Mouse (Mus musculus): Measurements from ENCODE around the gene Tenm2. TPM values are rescaled to one million over a fixed set of nuclear protein-coding genes. Genes with fewer than 3 reads are reported as not detected.

The Tenm2 gene
- polyA plus RNA-seq, 1 experiment from 2014 or later: 0.12 TPM

- no peak overlapping the region for H3K9ac ChIP-seq (ENCODE audit: low read depth, low read length)
- no peak overlapping the region for H3K4me2 ChIP-seq (replicated peaks; ENCODE audit: low read depth)
- H3K9me3 ChIP-seq (ENCODE audit: control insufficient read depth): no peaks in the 10 kb centered on the region
- 75% methylated on average over 4 of the region's 4 CpGs for WGBS
- H3K4me1 ChIP-seq (replicated peaks; ENCODE audit: control insufficient read depth, insufficient read depth, low read length): no peaks in the 10 kb centered on the region
- ATAC-seq: no peak
- H3K27me3 ChIP-seq (replicated peaks; ENCODE audit: control insufficient read depth, insufficient read depth, low read length): no peaks in the 10 kb centered on the region
- H3K36me3 ChIP-seq (ENCODE audit: control insufficient read depth, insufficient read depth): no peaks in the 10 kb centered on the region
- no peak for TF ChIP-seq CTCF (IDR thresholded peaks at IDR 0.05; ENCODE audit: low read depth)
- H3K27ac ChIP-seq (ENCODE audit: low read depth, low read length): no peak overlapping the region
- no peak overlapping the region for H3K4me3 ChIP-seq (ENCODE audit: low read depth, low read length)
Measured at GRCm38 (mm10) chr11:36527509-36527908, 708.3 kb downstream of the Tenm2 start.

GRCm38 (mm10) chr11:36526381-36526780 lies 709.4 kb downstream of the Tenm2 start:
- no peak overlapping the region for H3K4me3 ChIP-seq (ENCODE audit: low read depth, low read length)
- H3K4me1 ChIP-seq (replicated peaks; ENCODE audit: control insufficient read depth, insufficient read depth, low read length): no peaks in the 10 kb centered on the region
- H3K36me3 ChIP-seq (ENCODE audit: control insufficient read depth, insufficient read depth): no peaks in the 10 kb centered on the region
- no peaks in the 10 kb centered on the region for H3K27me3 ChIP-seq (replicated peaks; ENCODE audit: control insufficient read depth, insufficient read depth, low read length)
- H3K27ac ChIP-seq (ENCODE audit: low read depth, low read length): no peak overlapping the region
- H3K9me3 ChIP-seq (ENCODE audit: control insufficient read depth): no peaks in the 10 kb centered on the region
- 15% methylated on average over 8 of the region's 8 CpGs for WGBS
- TF ChIP-seq CTCF (IDR thresholded peaks at IDR 0.05; ENCODE audit: low read depth): peak; percentile 88
- H3K4me2 ChIP-seq (replicated peaks; ENCODE audit: low read depth): no peak overlapping the region
- no peak for ATAC-seq
- no peak overlapping the region for H3K9ac ChIP-seq (ENCODE audit: low read depth, low read length)

GRCm38 (mm10) chr11:36512468-36512867 lies 723.3 kb downstream of the Tenm2 start:
- H3K27ac ChIP-seq (ENCODE audit: low read depth, low read length): no peak overlapping the region
- 58% methylated on average over 7 of the region's 7 CpGs for WGBS
- no peaks in the 10 kb centered on the region for H3K9me3 ChIP-seq (ENCODE audit: control insufficient read depth)
- H3K36me3 ChIP-seq (ENCODE audit: control insufficient read depth, insufficient read depth): no peaks in the 10 kb centered on the region
- H3K4me2 ChIP-seq (replicated peaks; ENCODE audit: low read depth): no peak overlapping the region
- no peak for ATAC-seq
- no peak overlapping the region for H3K4me3 ChIP-seq (ENCODE audit: low read depth, low read length)
- no peak for TF ChIP-seq CTCF (IDR thresholded peaks at IDR 0.05; ENCODE audit: low read depth)
- no peaks in the 10 kb centered on the region for H3K4me1 ChIP-seq (replicated peaks; ENCODE audit: control insufficient read depth, insufficient read depth, low read length)
- H3K9ac ChIP-seq (ENCODE audit: low read depth, low read length): no peak overlapping the region
- H3K27me3 ChIP-seq (replicated peaks; ENCODE audit: control insufficient read depth, insufficient read depth, low read length): no peaks in the 10 kb centered on the region

- Histone ChIP-seq H3K36me3 (ENCODE audit: control insufficient read depth, insufficient read depth) (no peaks in the 10 kb centered on the region), H3K4me2 (replicated peaks; ENCODE audit: low read depth) (no peak overlapping the region), H3K4me3 (ENCODE audit: low read depth, low read length) (no peak overlapping the region), H3K4me1 (replicated peaks; ENCODE audit: control insufficient read depth, insufficient read depth, low read length) (no peaks in the 10 kb centered on the region), H3K9ac (ENCODE audit: low read depth, low read length) (no peak overlapping the region), H3K27ac (ENCODE audit: low read depth, low read length) (no peak overlapping the region), H3K9me3 (ENCODE audit: control insufficient read depth) (no peaks in the 10 kb centered on the region), H3K27me3 (replicated peaks; ENCODE audit: control insufficient read depth, insufficient read depth, low read length) (no peaks in the 10 kb centered on the region)
- TF ChIP-seq CTCF (IDR thresholded peaks at IDR 0.05; ENCODE audit: low read depth): no peak
- 65% methylated on average over 7 of the region's 7 CpGs for WGBS
- ATAC-seq: no peak
Measured at GRCm38 (mm10) chr11:36508312-36508711, 727.5 kb downstream of the Tenm2 start.

- no peak overlapping the region for H3K27ac ChIP-seq (ENCODE audit: low read depth, low read length)
- 68% methylated on average over 9 of the region's 9 CpGs for WGBS
- H3K36me3 ChIP-seq (ENCODE audit: control insufficient read depth, insufficient read depth): no peaks in the 10 kb centered on the region
- no peaks in the 10 kb centered on the region for H3K4me1 ChIP-seq (replicated peaks; ENCODE audit: control insufficient read depth, insufficient read depth, low read length)
- TF ChIP-seq CTCF (IDR thresholded peaks at IDR 0.05; ENCODE audit: low read depth): no peak
- no peak overlapping the region for H3K4me2 ChIP-seq (replicated peaks; ENCODE audit: low read depth)
- no peaks in the 10 kb centered on the region for H3K27me3 ChIP-seq (replicated peaks; ENCODE audit: control insufficient read depth, insufficient read depth, low read length)
- ATAC-seq: no peak
- H3K9me3 ChIP-seq (ENCODE audit: control insufficient read depth): no peaks in the 10 kb centered on the region
- H3K9ac ChIP-seq (ENCODE audit: low read depth, low read length): no peak overlapping the region
- no peak overlapping the region for H3K4me3 ChIP-seq (ENCODE audit: low read depth, low read length)
Measured at GRCm38 (mm10) chr11:36494898-36495548, 740.7 kb downstream of the Tenm2 start.

GRCm38 (mm10) chr11:36492274-36492673 lies 743.5 kb downstream of the Tenm2 start:
- H3K4me1 ChIP-seq (replicated peaks; ENCODE audit: control insufficient read depth, insufficient read depth, low read length): no peaks in the 10 kb centered on the region
- H3K9ac ChIP-seq (ENCODE audit: low read depth, low read length): no peak overlapping the region
- H3K4me3 ChIP-seq (ENCODE audit: low read depth, low read length): no peak overlapping the region
- H3K36me3 ChIP-seq (ENCODE audit: control insufficient read depth, insufficient read depth): no peaks in the 10 kb centered on the region
- H3K27ac ChIP-seq (ENCODE audit: low read depth, low read length): no peak overlapping the region
- ATAC-seq: no peak
- no peaks in the 10 kb centered on the region for H3K9me3 ChIP-seq (ENCODE audit: control insufficient read depth)
- WGBS: 88% methylated on average over 6 of the region's 6 CpGs
- H3K27me3 ChIP-seq (replicated peaks; ENCODE audit: control insufficient read depth, insufficient read depth, low read length): no peaks in the 10 kb centered on the region
- H3K4me2 ChIP-seq (replicated peaks; ENCODE audit: low read depth): no peak overlapping the region
- TF ChIP-seq CTCF (IDR thresholded peaks at IDR 0.05; ENCODE audit: low read depth): no peak

- no peaks in the 10 kb centered on the region for H3K27me3 ChIP-seq (replicated peaks; ENCODE audit: control insufficient read depth, insufficient read depth, low read length)
- H3K4me2 ChIP-seq (replicated peaks; ENCODE audit: low read depth): no peak overlapping the region
- no peak overlapping the region for H3K4me3 ChIP-seq (ENCODE audit: low read depth, low read length)
- H3K4me1 ChIP-seq (replicated peaks; ENCODE audit: control insufficient read depth, insufficient read depth, low read length): no peaks in the 10 kb centered on the region
- H3K27ac ChIP-seq (ENCODE audit: low read depth, low read length): no peak overlapping the region
- H3K9me3 ChIP-seq (ENCODE audit: control insufficient read depth): no peaks in the 10 kb centered on the region
- WGBS: 60% methylated on average over 7 of the region's 7 CpGs
- H3K36me3 ChIP-seq (ENCODE audit: control insufficient read depth, insufficient read depth): no peaks in the 10 kb centered on the region
- H3K9ac ChIP-seq (ENCODE audit: low read depth, low read length): no peak overlapping the region
- ATAC-seq: no peak
- TF ChIP-seq CTCF (IDR thresholded peaks at IDR 0.05; ENCODE audit: low read depth): peak; percentile 69
Measured at GRCm38 (mm10) chr11:36490085-36490484, 745.7 kb downstream of the Tenm2 start.

All from intestine, postnatal 0 days (tissue).